Mouse (Mus musculus) kidney, adult 2 months (tissue): ENCODE data around the gene Ldhal6b.

Source experiments
- CTCF ChIP-seq: fragments of 200-500 bp; conservative IDR thresholded peaks from 2 replicates; pipeline ENCODE4 v1.5.1; 2011; ENCODE audit warnings: low read depth, mild to moderate bottlenecking, control low read depth, low read length, moderate library complexity, mixed read lengths; ENCODE audit not compliant: insufficient read depth, insufficient read length
- POLR2A ChIP-seq: fragments of 200-500 bp; IDR thresholded peaks from one replicate; pipeline ENCODE4 v1.6.1; 2011; ENCODE audit warnings: low read depth, low read length, control low read depth

GRCm38 (mm10) chr17:5411205-5411604 lies 7.4 kb downstream of the Ldhal6b start:
- TF ChIP-seq CTCF (no peak), POLR2A (no peak)
